Mouse (Mus musculus) adipocyte (in vitro differentiated cells): ENCODE data around the gene Vmn1r174.
"Not testable (repeated sequence)": the region's sequence is repeated elsewhere in the genome, so short reads cannot be mapped to it uniquely, and the experiment has no call there.

Experiments used
- DNase-seq: peaks from one replicate; pipeline ENCODE4 v3.0.0-alpha.2; 2016; ENCODE audit warnings: low spot score

Vmn1r174 gene

DNA sequence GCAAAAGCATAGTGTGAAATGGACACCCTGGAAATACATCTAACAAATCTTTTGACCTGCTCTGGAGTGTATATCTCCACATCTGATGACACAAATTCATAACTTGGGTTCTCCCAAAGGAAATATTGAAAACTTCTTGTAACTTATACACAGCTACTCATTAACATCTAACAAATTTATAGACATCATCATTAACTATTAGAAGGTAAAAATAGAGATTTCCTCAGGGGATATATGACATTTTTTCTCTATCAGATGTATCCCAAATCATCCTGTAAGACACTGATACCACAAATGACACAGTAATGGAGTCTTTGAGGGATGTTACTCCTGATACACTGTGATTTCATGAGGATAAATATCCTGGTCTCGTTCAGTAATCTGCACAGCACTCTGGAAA, at the start of gene Vmn1r174:
Gene Vmn1r174, plus strand, starts transcription at position 301 of the 400 bp plus-strand sequence.
- DNase-seq = not testable (repeated sequence)

DNA sequence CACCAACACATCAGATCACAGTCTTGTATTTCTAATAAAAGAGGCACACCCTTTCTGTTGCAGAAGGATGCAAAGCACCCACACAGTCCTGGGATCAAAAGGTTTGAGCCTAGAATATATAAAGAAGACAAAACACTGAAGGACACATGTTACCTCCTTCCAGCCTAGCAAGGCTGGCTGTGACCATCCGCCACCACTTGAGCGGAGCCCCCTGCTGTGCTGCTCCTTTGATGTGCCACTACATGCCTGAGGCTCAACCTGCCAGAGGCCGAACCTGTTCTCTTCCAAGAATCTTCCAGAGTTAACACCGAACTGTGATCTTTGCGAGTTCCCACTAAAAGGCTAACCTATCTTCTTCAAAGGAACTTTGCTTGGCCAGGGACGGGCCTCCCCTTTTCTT, 32.5 kb downstream of the Vmn1r174 start:
- no peak for DNase-seq

- DNase-seq = not testable (repeated sequence)
Observed at GRCm38 (mm10) chr7:23810543-23810942, 58.5 kb downstream of the Vmn1r174 start, which contains the start of gene Vmn1r175. Gene Vmn1r175 (minus strand): TSS chr7:23810643.
